Mouse (Mus musculus): ENCODE measurements around the gene Drap1.
"Not testable (repeated sequence)": the region's sequence is repeated elsewhere in the genome, so short reads cannot be mapped to it uniquely, and the experiment has no call there.

Gene Drap1

GRCm38 (mm10) chr19:5419630-5420029 is 5.1 kb downstream of the Drap1 start:
- no peak for DNase-seq

- DNase-seq, result no peak
Measured at GRCm38 (mm10) chr19:5418750-5419466, 5.9 kb downstream of the Drap1 start.

- DNase-seq, result no peak
Measured at GRCm38 (mm10) chr19:5414534-5414957, 10.2 kb downstream of the Drap1 start.

- no peak for DNase-seq
Measured at GRCm38 (mm10) chr19:5413840-5414239, 10.9 kb downstream of the Drap1 start.

GRCm38 (mm10) chr19:5411961-5412360 is 12.8 kb downstream of the Drap1 start:
- no peak for DNase-seq

GRCm38 (mm10) chr19:5410641-5411040 is 14.1 kb downstream of the Drap1 start:
- DNase-seq, result no peak

- DNase-seq, result no peak
Measured at GRCm38 (mm10) chr19:5409068-5409467, 15.7 kb downstream of the Drap1 start.

GRCm38 (mm10) chr19:5408057-5409001 is 16.4 kb downstream of the Drap1 start:
- no peak for DNase-seq

- peak; percentile 79 for DNase-seq
Measured at GRCm38 (mm10) chr19:5407133-5407532, 17.6 kb downstream of the Drap1 start.

- peak; percentile 77 for DNase-seq
Measured at GRCm38 (mm10) chr19:5406531-5407126, 18.1 kb downstream of the Drap1 start.

GRCm38 (mm10) chr19:5405924-5406323 is 18.9 kb downstream of the Drap1 start:
- no peak for DNase-seq

- no peak for DNase-seq
Measured at GRCm38 (mm10) chr19:5402293-5402692, 22.5 kb downstream of the Drap1 start, which contains the start of gene Tsga10ip. Gene Tsga10ip, minus strand, starts transcription at chr19:5402526.

- DNase-seq, result not testable (repeated sequence)
Measured at GRCm38 (mm10) chr19:5401073-5401472, 23.7 kb downstream of the Drap1 start.

GRCm38 (mm10) chr19:5395371-5395770 is 29.4 kb downstream of the Drap1 start:
- DNase-seq, result no peak

- DNase-seq, result peak; percentile 77
Measured at GRCm38 (mm10) chr19:5394168-5394567, 30.6 kb downstream of the Drap1 start.

GRCm38 (mm10) chr19:5392892-5393291 is 31.9 kb downstream of the Drap1 start:
- peak; percentile 77 for DNase-seq

- no peak for DNase-seq
Measured at GRCm38 (mm10) chr19:5390416-5390815, 34.4 kb downstream of the Drap1 start.

- DNase-seq, result peak; percentile 52
Measured at GRCm38 (mm10) chr19:5389647-5390046, 35.1 kb downstream of the Drap1 start.

- DNase-seq, result peak; percentile 97
Measured at GRCm38 (mm10) chr19:5388588-5389242, 36.1 kb downstream of the Drap1 start, which contains the start of gene Sart1. Gene Sart1, minus strand, starts transcription at chr19:5388703.

GRCm38 (mm10) chr19:5388011-5388441 is 36.8 kb downstream of the Drap1 start:
- DNase-seq, result no peak

- no peak for DNase-seq
Measured at GRCm38 (mm10) chr19:5384715-5385114, 40.1 kb downstream of the Drap1 start.

- DNase-seq, result no peak
Measured at GRCm38 (mm10) chr19:5383326-5383725, 41.5 kb downstream of the Drap1 start.

GRCm38 (mm10) chr19:5377446-5377845 is 47.3 kb downstream of the Drap1 start:
- DNase-seq, result no peak
